Mouse (Mus musculus) inflammation-experienced regulatory T-cells (primary cell): ENCODE data around the gene Hpdl. TPM values are rescaled to one million over a fixed set of nuclear protein-coding genes. Genes with fewer than 3 reads are reported as not detected.

Source experiments
- polyA plus RNA-seq, 2 experiments: library from polyadenylated mRNA; unstranded; fragments of 100-300 nt; shearing (Covaris generic); gene quantifications; one replicate each; pipeline ENCODE4 v1.2.1; 2017

The Hpdl gene
- polyA plus RNA-seq, result under 1 TPM; 0.21 to 0.37 TPM

GRCm38 (mm10) chr4:116821694-116822016 lies at the start of gene Hpdl:
Hpdl (minus strand) TSS chr4:116821707.

DNA sequence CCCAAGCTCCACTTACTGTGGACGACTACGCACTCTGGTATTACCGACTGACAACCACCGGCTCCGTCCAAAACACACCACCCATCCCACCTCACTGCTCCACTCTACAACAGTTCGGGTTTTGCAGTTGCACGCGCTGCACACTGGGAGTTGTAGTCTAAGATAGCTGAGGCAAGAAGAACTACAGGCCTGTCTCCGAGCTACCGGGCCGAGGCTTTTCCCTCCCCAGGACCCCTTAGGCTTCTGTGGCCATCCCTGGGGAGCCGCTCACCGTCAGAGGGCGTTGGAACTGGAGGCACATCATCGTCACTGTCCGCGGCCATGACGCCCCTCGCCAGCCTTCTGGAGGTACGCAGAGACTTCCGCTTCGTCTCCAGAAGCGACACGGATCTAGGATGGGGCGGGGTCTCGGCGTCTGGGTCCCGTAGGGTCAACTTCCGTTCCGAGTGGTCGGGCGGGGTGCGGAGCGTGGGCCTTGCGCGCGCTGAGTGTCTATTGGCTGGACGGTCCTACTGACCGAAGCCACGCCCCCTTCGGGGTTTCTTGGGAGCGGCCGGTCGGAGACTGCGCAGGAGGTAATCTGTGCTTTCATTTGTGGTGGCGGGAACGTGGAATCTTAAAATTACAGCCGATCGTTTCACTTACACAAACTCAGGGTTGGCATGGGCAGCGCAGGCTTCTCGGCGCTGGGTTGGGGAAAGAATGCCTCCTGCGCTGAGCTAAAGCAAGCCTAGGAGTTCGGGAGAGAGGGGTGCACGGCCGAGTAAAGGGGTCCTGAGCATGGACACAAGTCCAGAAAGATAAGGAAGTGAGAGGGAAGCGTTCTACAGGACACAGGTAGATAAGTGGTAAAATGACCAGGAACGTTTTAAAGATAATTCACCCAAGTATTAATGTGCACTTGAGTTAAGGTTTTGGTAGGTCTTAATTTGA lies 14.0 kb downstream of the Hpdl start, which contains the start of the genes Toe1 and Mutyh:
Gene Toe1, minus strand, starts transcription at position 444 of the 933 bp plus-strand sequence.
Gene Mutyh, plus strand, starts transcription at position 527 of the 933 bp plus-strand sequence.

Other genes with a start within 250 kb of the Hpdl start
- 10 to 100 TPM; 15.4 to 17.5 TPM for gene Ccdc17, start 225.1 kb downstream of the Hpdl start, polyA plus RNA-seq
- 10 to 100 TPM; 37.6 to 41.0 TPM for gene Nasp, start 193.8 kb downstream of the Hpdl start, polyA plus RNA-seq
- gene Akr1a1, start 170.0 kb downstream of the Hpdl start, polyA plus RNA-seq, result 100 to 1,000 TPM; 260 to 321 TPM
- 100 to 1,000 TPM; 532 to 563 TPM for gene Prdx1, start 136.2 kb downstream of the Hpdl start, polyA plus RNA-seq
- gene Mmachc, start 113.3 kb downstream of the Hpdl start, polyA plus RNA-seq, result 10 to 100 TPM in 1 of 2 experiments, 1 to 10 TPM in 1; 9.6 to 10.3 TPM
- gene Ccdc163, start 113.2 kb downstream of the Hpdl start, polyA plus RNA-seq, result 10 to 100 TPM; 15.9 to 22.0 TPM
- 1 to 10 TPM; 5.3 to 8.3 TPM for gene Tesk2, start 100.8 kb downstream of the Hpdl start, polyA plus RNA-seq
- 10 to 100 TPM; 39.8 to 43.6 TPM for gene Toe1, start 14.1 kb downstream of the Hpdl start, polyA plus RNA-seq
- 10 to 100 TPM in 1 of 2 experiments, 1 to 10 TPM in 1; 9.6 to 18.9 TPM for gene Mutyh, start 14.0 kb downstream of the Hpdl start, polyA plus RNA-seq
- 1 to 10 TPM in 1 of 2 experiments, under 1 TPM in 1; 0.02 to 1.4 TPM for gene Zswim5, start 55.7 kb upstream of the Hpdl start, polyA plus RNA-seq
- 10 to 100 TPM; 91.4 to 97.6 TPM for gene Urod, start 172.7 kb upstream of the Hpdl start, polyA plus RNA-seq
- gene Hectd3, start 173.6 kb upstream of the Hpdl start, polyA plus RNA-seq, result 10 to 100 TPM; 33.8 to 38.5 TPM
- gene Eif2b3, start 197.7 kb upstream of the Hpdl start, polyA plus RNA-seq, result 10 to 100 TPM; 30.3 to 42.6 TPM